Mouse (Mus musculus) gastrocnemius, adult 18-20 months (tissue): ENCODE data around the gene Olfr374. TPM values are rescaled to one million over a fixed set of nuclear protein-coding genes. Genes with fewer than 3 reads are reported as not detected.
"Not testable (repeated sequence)": the region's sequence is repeated elsewhere in the genome, so short reads cannot be mapped to it uniquely, and the experiment has no call there.

Source experiments
- DNase-seq: peaks from one replicate; pipeline ENCODE4 v3.0.0; 2021; ENCODE audit warnings: low spot score
- long read RNA-seq, 2 experiments: library from polyadenylated mRNA; stranded (forward); transcript quantifications; one replicate each; pipeline ENCODE4 v2.0.0; 2021
- total RNA-seq, 2 experiments: library from RNA; stranded (reverse); gene quantifications; 2 replicates each; pipeline ENCODE4 v1.2.3; 2021

The Olfr374 gene
- total RNA-seq, result not detected
- long read RNA-seq, experiment 1, result 0 reads
- long read RNA-seq, experiment 2, result 0 reads

- no peak for DNase-seq
Observed at GRCm38 (mm10) chr8:72106740-72107139, at the start of gene Olfr374. Olfr374 (plus strand) TSS chr8:72107040.

- not testable (repeated sequence) for DNase-seq
Observed at GRCm38 (mm10) chr8:72057643-72058042, 49.2 kb upstream of the Olfr374 start.

GRCm38 (mm10) chr8:72066819-72067399 lies 39.9 kb upstream of the Olfr374 start:
- not testable (repeated sequence) for DNase-seq

DNA sequence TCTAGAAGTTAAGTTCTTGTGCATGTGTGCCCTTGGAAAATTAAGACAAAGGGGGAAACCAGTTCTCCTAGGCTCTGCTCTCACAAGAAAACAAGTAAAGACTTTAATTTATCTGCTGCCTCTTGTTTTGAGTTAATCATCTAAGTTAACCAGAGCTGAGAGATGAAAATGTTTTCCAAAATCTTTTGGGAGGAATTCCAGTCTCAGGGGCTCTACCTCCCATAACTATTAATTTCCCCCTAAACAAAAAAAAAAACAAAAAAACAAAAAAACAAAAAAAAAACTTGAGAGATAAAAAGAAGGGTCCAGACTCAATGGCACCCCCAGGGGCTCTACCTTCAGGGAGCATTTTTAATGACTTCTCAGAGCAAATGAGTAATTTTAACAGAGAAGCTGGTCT lies 24.0 kb upstream of the Olfr374 start, which contains the start of gene Olfr373:
Gene Olfr373 (plus strand): TSS at position 301 of the 400 bp plus-strand sequence.
- not testable (repeated sequence) for DNase-seq

DNA sequence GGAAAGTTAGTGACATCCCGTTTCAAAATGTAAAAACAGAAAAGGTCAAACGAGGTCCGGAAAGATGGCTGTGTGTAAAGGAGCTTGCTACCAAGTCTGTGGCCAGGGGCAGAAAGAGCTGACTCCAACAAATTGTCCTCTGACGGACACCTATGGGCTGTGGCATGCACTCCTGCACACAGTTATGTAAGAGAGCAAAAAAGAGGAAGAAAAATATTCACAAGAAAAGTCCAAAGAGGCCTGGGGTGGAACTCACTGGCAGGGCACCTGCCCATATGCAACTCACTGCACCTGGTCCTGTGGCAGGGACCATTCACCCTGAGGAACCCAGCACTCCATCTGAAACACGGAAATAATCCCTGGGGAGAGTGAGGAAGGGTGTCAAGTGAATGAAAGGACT lies 22.1 kb upstream of the Olfr374 start:
- no peak for DNase-seq

DNA sequence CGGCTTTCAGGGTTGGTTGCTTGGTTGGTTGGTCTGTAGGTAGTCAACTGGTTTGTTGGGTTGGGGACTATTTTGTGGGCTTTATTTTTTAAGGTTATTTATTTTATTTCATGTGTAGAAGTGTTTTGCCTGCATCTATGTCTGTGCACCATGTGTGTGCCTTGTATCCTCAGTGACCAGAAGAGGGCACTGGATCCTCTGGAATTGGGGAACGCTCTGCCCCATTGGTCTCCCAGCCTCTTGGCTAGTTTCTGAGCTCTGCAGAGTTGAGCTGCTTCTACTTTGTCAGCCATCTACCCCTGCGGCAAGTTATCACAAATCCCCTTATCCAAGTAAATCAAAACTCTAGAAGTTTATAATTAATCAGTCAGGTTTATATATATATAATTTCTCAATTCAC lies 19.2 kb upstream of the Olfr374 start:
- DNase-seq, result not testable (repeated sequence)

- DNase-seq, result not testable (repeated sequence)
Observed at GRCm38 (mm10) chr8:72096721-72097120, 10.1 kb upstream of the Olfr374 start.

DNA sequence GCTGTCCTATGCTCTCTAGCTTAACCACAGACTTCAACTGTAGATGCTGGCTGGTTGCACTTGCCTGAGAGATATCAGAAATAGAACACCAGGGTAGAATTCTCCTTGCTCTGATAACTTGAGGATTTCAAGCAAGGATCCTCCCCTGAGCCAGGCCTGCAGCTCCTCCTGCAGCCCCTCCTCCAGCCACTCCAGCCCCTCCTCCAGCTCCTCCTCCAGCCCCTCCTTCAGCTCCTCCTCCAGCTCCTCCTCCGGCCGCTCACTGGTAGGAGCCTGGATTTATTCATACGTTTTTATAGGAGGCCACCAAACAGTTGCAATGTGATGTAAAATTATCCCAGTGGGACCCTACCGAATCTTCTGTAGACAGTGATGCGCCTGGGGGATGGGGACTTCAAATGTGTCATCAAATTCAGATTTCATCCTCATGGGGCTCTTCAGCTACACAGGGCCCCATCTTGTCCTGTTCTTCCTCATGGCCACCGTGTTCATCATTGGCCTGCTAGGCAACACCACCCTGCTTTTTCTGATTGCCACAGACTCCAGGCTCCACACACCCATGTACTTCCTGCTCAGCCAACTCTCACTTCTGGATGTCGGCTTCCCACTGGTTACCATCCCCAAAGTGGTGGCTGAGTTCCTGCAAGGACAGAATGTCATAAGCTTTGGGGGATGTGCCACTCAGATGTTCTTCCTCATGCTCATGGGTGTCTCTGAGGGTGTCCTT lies 7.3 kb upstream of the Olfr374 start:
- DNase-seq, result peak; percentile 32

GRCm38 (mm10) chr8:72105165-72105564 lies 1.7 kb upstream of the Olfr374 start:
- no peak for DNase-seq

- DNase-seq, result no peak
Observed at GRCm38 (mm10) chr8:72110876-72111275, 4.0 kb downstream of the Olfr374 start.

DNA sequence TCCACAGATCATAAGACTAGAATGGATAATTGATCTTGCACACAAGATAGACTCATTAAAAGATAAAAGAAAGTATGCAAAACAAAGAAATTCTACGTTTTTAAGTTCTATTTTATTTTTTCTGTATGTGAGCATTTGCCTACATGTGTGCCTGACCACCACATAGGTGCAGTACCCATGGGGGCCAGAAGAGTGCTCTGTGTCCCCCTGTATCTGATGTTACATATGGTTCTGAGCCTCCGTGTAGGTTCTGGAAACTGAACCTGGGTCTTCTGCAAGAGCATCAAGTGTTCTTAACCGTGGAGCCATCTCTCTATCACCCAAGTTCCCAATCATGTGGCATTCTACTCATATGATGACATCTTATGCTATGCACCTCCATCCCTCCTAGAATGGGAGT lies 5.6 kb downstream of the Olfr374 start:
- DNase-seq, result no peak

GRCm38 (mm10) chr8:72115202-72115601 lies 8.4 kb downstream of the Olfr374 start:
- DNase-seq, result no peak

GRCm38 (mm10) chr8:72118616-72119015 lies 11.8 kb downstream of the Olfr374 start:
- no peak for DNase-seq

- DNase-seq, result not testable (repeated sequence)
Observed at GRCm38 (mm10) chr8:72121486-72121885, 14.6 kb downstream of the Olfr374 start.

DNA sequence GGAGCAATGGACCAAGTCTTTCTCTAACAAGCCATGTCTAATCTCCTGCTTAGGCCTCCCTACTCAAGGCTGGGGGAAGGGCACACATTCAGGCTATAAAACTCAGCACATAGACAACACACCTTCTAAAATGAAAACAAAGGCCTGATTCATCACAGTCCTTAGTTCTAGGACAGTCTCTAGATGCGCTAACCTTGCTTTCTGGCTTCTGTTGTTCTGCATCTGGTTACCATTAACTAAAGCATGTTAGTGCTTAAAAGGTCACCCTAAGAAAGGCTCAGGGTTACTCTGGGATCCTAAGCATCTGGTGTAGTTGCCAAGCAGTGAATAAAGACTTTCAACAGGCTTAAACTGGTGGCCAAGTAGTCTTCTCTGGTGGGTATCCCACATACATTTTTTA lies 15.2 kb downstream of the Olfr374 start:
- no peak for DNase-seq

- no peak for DNase-seq
Observed at GRCm38 (mm10) chr8:72127834-72128233, 21.0 kb downstream of the Olfr374 start.

DNA sequence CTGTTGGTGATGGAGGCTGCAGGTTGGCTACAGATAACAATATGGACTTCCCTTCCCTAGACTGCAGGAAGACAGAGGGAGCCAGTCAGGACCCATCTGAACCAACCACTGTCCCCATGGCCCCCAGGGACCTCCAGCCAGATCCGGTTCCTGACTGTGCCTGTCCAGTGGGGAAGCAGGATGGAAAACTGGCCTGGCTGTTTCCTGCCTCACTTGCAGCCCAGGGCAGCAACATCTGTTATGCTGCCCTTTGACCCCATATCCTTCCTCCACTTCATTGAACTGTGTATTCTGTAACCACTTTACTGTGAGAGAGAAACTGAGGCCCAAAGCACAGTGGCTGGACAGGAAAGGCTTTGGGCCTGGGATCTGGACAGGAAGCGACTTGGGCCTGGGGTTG lies 24.4 kb downstream of the Olfr374 start:
- DNase-seq, result no peak

DNA sequence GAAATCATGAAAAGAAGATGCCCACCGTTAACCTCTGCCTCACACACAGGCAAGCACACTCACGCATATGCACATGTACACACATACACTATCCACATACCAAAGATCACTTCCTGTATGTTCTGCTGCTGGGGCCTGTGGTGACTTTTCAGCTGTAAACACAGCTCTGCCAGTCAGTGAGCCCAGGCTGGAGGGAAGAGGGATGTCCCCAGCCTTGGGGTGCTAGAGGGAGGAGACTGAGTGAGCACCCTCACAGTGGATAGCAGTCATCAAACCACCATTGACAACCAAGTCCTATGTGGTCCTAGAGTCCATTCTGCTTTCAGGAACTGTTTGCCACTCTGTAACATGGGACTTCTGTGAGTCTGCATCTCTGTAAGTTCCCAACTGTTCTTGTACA lies 25.1 kb downstream of the Olfr374 start:
- DNase-seq, result no peak

DNA sequence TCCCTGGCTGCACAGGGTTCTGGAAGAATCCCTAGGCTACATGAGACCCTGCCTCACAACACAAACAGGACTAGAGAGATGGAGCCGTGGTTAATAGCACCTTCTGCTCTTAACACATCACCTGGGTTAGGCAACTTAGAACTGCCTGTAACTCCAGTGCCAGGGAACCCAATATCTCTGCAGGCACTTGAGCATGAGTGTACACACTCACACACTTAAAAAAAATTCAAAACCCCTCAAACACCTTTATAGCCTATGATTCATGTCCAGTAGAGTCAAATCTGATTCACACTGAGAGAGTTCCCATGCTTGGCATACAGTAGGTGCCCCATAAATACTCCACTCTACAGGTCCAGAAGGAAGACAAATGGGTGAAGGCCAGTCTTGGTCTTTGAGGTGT lies 25.6 kb downstream of the Olfr374 start:
- DNase-seq, result no peak

DNA sequence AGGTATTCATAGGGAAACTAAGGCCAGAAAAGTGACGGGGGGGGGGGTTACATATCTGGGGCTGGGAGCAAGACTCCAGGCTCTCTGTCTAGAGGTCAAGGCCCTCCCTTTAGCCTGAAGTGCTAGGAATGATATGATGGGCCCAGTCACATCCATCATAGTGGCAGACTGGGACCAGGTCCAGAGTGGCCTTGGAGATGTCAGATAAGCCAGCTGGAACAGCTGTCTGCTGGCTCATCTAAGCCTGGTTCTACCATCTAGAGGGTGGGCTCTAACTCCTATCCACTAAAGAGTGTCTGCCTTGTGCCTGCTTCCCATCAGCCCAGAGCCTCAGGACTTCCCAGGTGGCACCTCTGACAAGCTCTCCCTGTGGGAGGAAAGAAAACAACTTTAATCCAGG lies 26.1 kb downstream of the Olfr374 start:
- no peak for DNase-seq

DNA sequence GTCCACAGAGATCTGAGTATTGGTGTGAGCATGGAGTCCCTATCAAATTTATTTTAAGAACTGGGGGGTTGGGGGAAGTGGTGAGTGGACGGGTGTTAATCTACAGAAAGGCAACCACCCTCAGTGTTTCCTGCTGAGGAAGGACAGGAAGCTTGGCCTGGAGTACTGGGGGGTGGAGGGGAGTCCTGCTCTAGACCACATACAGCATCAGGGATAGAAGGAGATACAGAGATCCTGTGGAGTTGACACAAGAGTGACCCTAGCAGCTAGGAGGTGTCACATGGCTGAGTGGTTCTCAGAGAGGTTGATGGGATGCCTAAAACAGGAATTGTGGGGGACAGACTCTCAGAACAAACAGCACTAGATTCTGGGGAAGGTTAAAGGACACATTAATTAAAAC lies 26.7 kb downstream of the Olfr374 start:
- DNase-seq, result no peak

DNA sequence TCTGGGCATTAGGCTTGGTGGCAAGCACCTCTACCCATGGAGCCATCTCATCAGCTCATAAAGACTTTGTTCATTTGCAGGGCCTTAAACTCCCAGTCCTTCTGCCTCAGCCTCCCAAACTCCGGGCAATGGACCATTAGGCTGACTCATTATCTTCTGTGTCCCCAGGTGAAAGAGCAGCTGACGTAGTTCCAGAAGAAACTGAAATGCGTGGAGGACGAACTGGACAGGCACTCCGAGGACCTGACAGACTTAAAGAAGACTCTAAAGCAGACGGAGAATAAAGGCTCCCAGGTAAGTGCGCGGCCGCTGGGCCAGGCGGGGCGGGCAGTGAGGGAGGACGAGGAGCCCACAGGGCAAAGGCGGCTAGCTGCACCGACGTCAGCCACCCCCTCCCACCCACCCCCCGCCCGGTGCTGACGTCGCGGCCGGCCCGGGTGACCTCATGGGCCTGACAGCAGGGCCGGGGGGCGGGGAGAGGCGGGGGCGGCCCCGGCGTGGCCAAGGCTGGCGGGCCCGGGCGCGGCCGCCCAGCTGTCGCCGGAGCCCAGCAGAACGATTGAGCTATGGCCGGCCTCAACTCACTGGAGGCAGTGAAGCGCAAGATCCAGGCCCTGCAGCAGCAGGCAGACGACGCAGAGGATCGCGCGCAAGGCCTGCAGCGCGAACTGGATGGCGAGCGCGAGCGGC lies 28.1 kb downstream of the Olfr374 start, which contains the start of gene Tpm4:
Gene Tpm4 (plus strand): TSS at position 220 of the 690 bp plus-strand sequence.
- DNase-seq, result peak; percentile 44
